Mouse (Mus musculus) spleen, adult 18-20 months (tissue): ENCODE results near the gene Dlg4.
A peak's percentile ranks its signal among the peaks of the same experiment; 100 is the strongest.
"Not testable (repeated sequence)": the region's sequence is repeated elsewhere in the genome, so short reads cannot be mapped to it uniquely, and the experiment has no call there.

Source experiments
- DNase-seq, 2 experiments: peaks; one replicate each; pipeline ENCODE4 v3.0.0; 2022; ENCODE audit warnings: mixed read lengths in 2 of 2

The Dlg4 gene

GRCm38 (mm10) chr11:70053898-70054570 lies 37.3 kb downstream of the Dlg4 start, which contains the start of gene Asgr1:
TSS of gene Asgr1 (plus strand) at chr11:70054085.
- no peak for DNase-seq

- peak; percentile 34 to 73 for DNase-seq
These were observed 39.0 kb downstream of the Dlg4 start for GRCm38 (mm10) chr11:70055618-70056214.

- no peak for DNase-seq
These were observed 41.1 kb downstream of the Dlg4 start for GRCm38 (mm10) chr11:70057805-70058204.

GRCm38 (mm10) chr11:70059930-70060329 lies 43.2 kb downstream of the Dlg4 start:
- DNase-seq = no peak

- DNase-seq = no peak
These were observed 46.3 kb downstream of the Dlg4 start for GRCm38 (mm10) chr11:70063053-70063452.

GRCm38 (mm10) chr11:70066701-70067100 lies 50.0 kb downstream of the Dlg4 start:
- DNase-seq = no peak

- DNase-seq = no peak
These were observed 51.5 kb downstream of the Dlg4 start for GRCm38 (mm10) chr11:70068245-70068644.

GRCm38 (mm10) chr11:70070057-70070456 lies 53.3 kb downstream of the Dlg4 start:
- no peak for DNase-seq

GRCm38 (mm10) chr11:70070603-70071002 lies 53.9 kb downstream of the Dlg4 start:
- not testable (repeated sequence) for DNase-seq

GRCm38 (mm10) chr11:70074379-70075071 lies 57.8 kb downstream of the Dlg4 start:
- DNase-seq = peak; percentile 37 to 71

- DNase-seq = no peak
These were observed 58.8 kb downstream of the Dlg4 start for GRCm38 (mm10) chr11:70075581-70075980.

- no peak for DNase-seq
These were observed 60.7 kb downstream of the Dlg4 start for GRCm38 (mm10) chr11:70077441-70077840.

GRCm38 (mm10) chr11:70079175-70079574 lies 62.4 kb downstream of the Dlg4 start:
- DNase-seq = no peak

- peak; percentile 32 to 35 for DNase-seq
These were observed 63.2 kb downstream of the Dlg4 start for GRCm38 (mm10) chr11:70079928-70080327.

- no peak for DNase-seq
These were observed 64.3 kb downstream of the Dlg4 start for GRCm38 (mm10) chr11:70080803-70081590.

- no peak for DNase-seq
These were observed 67.8 kb downstream of the Dlg4 start for GRCm38 (mm10) chr11:70084563-70084962.

GRCm38 (mm10) chr11:70091986-70092783 lies 75.4 kb downstream of the Dlg4 start, which contains the start of gene Asgr2:
TSS of gene Asgr2 (plus strand) at chr11:70092644.
- DNase-seq = no peak
